Mouse (Mus musculus) retina, postnatal 1 day (tissue): Measurements from ENCODE around the gene Pmel.
"Not testable (repeated sequence)": the region's sequence is repeated elsewhere in the genome, so short reads cannot be mapped to it uniquely, and the experiment has no call there.

Experiments used
- DNase-seq: peaks from one replicate; pipeline ENCODE4 v3.0.0-alpha.2; 2012

Gene Pmel

DNA sequence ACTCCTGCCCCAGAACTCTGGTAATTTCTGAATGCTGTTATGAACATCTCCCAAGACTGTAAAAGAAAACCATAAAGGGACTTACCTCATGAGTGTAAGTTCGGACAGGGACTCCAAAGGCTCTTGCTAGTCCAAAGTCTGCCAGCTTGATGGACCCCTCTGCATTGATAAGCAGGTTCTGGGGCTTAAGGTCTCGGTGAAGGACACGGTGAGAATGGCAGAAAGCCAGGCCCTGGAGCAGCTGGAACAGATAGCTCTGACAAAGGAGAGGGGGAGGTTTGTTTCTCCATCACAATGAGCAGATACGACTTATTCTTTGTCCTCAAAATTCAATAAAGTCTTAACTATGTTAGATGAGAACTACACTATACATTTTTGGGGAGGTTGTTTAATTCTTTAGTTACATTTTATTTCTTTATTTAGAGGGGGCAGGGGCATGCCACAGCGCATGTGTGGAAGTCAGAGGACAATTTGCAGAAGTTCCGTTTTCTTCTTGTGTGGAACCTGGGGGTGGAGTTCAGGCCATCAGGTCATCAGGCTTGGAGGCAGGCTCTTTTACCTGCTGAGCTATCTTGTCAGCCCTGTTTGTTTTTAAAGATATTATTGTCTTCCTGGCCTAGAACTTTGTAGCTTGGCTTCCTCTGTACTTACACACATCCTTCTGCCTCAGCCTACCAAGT, 1.5 kb upstream of the Pmel start:
- no peak for DNase-seq

DNA sequence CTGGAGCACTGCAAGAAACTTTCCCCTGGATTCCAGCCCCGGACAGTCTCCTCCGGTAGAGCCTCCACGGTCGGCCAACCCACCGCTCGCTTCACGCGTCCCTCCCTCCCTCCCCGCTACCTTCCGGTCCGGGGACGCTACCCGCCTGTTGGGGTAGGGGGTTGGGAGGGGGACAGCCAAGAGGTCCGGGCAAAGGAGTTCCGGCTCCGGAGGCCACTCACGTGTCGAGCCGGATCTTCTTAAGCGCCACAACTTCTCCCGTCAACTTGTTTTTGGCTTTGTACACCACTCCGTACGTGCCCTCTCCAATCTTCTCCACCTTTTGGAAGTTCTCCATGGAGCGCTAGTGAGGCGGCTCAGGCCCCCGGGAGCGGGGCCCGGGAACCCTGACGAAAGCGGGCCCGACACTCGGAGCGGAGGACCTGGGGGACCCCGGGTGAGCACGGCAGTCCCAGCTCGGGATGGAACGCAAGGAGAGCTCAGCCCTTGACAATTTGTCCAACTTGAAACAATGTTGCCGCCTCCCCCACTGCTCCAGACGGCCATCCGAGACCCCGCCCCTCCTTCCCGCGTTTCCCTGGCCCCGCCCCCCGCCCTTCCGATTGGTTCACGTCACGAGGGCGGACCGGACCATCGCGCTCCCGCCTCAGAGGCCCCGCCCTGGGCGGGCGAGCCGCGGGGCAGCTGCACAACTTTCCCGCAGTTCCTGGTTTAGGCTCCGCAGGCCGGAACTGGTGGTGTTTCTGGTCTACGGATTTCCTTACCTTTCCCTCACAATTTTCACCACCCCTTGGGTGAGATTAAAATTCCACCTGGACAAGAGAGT, 709 bp downstream of the Pmel start, which contains the start of gene Cdk2:
Cdk2 (minus strand) TSS at position 541 of the 826 bp plus-strand sequence.
- peak; percentile 94 for DNase-seq

DNA sequence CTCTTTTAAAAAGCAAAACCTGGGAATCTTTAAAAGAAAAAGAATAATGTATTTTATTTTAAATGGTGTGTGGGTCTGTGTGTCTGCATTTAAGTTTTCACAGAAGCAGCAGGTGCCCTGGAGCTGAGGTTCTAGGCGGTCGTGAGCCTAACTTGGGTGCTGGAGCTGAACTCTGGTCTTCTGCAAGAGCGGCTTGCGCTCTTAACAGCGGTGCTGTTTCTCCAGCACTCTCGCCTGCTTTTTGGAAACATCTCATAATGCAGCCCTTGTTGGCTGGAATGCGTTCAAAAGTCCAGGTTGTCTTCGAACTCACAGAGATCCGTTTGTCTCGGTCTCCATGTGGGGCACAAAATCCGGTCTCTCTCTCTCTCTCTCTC, 1.3 kb downstream of the Pmel start:
- peak; percentile 48 for DNase-seq

DNA sequence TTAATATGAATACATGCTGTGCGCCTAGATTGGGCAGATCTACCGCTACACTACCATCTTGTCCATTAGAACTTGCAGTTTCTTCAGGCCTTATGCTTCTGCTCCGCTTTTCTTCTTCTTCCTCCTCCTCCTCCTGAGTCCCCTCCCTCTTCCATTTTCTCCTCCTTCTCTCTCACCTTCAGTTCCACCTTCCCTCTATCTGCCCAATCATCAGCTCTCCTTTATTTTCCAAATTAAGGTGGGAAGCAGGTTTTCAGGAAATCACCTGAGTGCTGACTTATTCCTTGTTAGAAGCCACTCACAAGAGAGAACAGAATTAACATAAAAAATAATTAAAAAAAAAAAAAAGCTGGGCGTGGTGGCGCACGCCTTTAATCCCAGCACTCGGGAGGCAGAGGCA, 7.3 kb downstream of the Pmel start:
- not testable (repeated sequence) for DNase-seq

DNA sequence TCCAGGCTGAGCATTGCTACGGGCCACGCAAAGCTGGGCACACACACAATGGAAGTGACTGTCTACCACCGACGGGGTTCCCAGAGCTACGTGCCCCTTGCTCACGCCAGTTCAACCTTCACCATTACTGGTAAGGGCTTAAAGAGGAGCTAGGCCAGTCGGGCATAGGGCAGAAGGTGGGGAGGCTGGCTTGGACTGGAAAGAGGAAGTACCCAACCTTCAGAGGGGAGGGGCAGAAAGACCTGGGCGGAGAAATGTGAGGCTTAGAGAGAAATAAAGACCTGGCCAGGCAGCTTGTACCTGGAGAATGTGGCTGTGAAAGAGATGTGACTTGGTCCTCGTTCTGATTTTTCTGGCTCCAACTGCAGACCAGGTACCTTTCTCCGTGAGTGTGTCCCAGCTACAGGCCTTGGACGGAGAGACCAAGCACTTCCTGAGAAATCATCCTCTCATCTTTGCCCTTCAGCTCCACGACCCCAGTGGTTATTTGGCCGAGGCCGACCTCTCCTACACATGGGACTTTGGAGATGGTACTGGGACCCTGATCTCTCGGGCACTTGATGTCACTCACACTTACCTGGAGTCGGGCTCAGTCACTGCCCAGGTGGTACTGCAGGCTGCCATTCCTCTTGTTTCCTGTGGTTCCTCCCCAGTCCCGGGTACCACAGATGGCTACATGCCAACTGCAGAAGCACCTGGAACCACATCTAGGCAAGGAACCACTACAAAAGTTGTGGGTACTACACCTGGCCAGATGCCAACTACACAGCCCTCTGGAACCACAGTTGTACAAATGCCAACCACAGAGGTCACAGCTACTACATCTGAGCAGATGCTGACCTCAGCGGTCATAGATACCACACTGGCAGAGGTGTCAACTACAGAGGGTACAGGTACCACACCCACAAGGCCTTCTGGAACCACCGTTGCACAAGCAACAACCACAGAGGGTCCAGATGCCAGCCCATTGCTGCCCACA, 11.9 kb downstream of the Pmel start:
- no peak for DNase-seq

DNA sequence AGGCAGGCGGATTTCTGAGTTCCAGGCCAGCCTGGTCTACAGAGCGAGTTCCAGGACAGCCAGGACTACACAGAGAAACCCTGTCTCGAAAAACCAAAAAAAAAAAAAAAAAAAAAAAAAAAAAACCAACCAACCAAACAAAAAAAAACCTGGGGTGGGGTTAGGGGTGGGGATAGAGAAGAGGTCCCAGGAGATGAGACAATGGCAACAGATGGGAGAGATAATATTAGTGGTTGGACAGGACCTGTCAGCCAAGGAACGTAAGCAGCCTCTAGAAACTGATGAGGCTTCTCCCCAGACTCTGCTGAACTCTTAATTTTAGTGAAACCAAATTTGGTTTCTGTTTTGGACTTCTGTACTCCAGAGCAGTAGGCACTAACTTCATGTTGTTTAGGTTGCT, 21.5 kb downstream of the Pmel start:
- DNase-seq: not testable (repeated sequence)

DNA sequence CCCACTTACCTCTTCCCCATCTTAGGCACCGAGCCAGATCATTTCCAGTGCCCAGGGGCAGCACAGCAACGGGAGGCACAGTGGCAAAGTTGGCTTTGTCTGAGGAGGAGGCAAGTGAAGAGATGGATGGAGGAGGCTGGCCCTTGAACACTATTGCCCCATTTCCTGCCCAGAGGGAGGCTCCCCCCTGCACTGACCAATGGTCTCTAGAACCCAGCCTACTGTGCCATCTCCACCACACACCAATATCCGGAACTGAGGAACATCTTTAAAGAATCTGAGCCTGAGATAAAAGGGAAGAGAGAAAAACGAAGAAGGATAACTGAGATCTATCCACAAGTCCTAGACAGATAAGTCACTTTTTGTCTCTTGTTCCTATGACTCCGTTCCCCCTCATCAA, 24.1 kb downstream of the Pmel start:
- DNase-seq: no peak

DNA sequence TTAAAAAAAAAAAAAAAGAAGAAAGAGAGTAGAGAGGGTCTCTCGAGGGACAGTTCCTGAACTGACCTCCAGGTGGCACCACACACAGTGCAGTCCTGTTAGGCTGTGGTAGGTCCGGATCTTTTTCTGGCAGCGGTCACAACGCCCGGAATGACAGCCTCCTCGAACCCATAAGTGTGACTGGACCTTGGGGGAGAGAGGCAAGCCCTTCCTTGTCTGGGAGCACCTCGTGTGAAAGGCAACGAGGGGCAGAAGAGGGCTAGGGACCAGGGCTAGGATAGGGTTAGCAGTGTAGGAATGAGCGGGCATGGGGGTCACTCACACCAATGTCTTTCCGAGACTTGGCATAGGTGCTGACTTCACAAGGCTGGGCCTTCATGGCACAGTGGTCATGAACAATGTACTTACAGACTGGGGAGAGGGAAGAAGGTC, 27.0 kb downstream of the Pmel start:
- DNase-seq: peak; percentile 81

DNA sequence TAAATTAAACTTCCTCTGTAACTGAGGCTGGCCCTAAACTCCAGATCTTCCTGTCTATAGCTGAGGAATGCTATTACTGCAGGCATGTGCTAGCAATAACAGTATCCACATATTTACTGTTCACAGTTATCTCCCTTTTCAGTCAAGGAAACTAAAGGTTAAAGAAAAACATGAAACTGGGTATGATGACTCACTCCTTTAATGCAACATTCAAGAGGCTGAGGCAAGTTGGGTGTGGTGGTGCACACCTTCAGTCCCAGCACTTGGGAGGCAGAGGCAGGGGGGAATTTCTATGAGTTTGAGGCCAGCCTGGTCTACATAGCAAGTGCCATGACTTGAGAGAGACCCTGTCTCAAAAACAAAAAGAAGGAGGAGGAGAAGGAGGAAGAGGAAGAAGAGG, 28.0 kb downstream of the Pmel start:
- DNase-seq: no peak

DNA sequence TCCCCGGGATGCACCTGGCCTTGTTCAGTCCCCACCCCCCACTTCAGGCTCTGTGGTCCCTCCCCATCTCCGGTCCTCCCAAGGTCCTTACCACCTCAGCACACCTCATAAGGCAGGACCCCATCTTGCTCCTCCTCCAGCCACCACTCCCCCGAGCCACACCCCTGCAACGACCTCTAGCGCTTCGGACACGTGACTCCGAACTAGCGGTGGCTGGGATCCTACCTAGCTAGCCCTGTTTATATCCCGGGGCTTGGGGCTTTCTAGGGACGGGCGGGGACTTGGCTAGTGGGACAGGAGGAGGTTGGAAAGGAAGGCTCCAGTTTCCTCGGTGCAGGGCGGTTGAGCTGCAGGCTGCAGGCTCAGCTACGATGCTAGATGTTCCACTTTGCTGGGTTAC, 33.4 kb downstream of the Pmel start:
- DNase-seq: peak; percentile 28

DNA sequence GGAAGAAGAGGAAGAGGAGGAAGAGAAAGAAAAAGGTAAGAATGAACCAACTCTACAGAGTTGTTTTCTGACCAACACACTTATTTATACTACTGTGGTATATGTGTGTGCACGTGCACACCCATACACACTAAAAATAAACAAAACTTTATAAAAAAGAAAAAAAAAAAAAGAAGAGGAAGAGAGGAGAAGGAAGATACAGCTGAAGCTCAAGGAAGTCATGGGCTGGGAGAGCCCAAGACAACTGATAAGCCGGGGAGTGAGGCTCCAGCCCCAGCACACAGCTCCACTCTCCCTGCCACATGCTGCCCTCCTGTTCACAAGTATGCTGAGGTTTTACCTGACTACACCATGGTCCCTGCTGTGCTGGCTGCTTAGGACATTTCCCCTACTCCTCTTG, 36.3 kb downstream of the Pmel start:
- DNase-seq: no peak

DNA sequence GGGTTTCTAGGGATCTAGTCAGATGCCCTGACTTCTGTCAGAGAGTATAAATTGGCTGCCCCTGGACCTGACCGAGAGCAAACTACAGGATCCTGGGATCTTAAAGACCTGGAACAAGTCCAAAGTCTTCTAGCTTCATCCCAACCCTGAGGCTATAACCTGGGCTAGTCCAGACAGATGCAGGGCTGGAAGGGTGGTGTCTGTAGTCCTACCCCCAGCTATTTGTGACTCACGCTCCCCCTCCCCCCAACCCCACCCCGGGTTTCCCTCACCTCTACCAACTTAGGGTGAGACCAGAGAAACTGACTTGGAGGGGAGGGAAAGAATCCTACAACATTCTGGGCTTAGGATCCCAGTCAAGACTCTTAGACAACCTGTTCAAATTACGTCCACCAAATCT, 38.6 kb downstream of the Pmel start:
- DNase-seq: no peak

DNA sequence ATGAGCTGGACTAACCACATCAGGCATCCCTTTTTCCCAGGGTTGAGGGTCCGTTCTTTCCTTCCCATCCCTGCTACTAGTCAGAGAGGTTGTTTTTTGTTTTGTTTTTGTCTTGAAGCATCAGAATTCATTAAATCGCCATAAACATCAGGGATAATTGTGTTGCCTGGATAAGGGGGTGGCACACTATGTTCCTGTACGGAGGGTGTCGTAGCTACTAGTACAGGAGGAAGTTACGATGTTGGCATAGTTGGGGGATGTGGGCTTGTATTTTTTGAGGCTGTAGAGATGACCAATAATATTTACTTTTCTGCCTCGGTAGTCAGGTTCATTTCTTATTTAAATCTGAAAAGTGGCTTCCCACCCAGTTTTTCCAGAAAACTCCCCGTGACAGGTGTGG, 39.2 kb downstream of the Pmel start:
- peak; percentile 10 for DNase-seq

DNA sequence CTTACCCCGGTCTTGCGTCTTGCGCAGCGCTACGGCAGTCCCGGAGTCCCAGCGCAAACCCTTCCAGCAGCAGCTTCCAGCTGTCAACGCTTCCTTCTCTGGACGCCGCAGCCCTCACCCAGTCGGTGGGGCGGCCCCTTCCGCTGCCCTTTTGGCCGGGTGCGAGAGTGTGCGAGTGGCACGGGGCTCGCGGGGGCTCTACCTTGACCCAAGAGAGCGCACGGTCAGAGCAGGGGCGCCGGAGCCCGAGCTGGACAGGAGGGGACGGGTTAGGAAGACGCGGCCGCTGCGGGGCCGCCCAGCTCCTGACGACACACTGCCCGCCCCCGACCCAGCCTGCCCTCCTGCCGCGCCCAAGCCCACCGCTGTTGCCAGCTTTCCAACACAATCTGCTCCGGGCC, 39.8 kb downstream of the Pmel start:
- peak; percentile 69 for DNase-seq

DNA sequence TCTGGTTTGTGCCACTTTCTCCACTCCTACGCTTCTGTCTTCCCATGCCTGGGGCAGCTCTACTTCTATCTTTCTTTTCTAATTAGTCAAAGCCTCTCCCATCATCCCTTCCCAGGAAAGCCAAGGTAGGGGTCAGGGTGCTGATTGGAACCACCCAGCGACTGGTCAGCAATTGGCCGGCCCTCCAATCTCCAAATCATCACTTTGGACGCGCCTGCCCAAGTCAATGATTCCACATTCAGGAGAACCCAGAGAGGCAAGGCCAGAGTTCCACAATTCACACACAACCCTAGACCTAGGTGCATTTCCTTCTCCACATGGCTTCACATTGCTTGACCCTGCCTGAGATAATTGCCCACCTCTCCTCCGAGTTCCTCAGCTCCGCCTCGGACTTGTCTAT, 40.2 kb downstream of the Pmel start:
- DNase-seq: no peak

DNA sequence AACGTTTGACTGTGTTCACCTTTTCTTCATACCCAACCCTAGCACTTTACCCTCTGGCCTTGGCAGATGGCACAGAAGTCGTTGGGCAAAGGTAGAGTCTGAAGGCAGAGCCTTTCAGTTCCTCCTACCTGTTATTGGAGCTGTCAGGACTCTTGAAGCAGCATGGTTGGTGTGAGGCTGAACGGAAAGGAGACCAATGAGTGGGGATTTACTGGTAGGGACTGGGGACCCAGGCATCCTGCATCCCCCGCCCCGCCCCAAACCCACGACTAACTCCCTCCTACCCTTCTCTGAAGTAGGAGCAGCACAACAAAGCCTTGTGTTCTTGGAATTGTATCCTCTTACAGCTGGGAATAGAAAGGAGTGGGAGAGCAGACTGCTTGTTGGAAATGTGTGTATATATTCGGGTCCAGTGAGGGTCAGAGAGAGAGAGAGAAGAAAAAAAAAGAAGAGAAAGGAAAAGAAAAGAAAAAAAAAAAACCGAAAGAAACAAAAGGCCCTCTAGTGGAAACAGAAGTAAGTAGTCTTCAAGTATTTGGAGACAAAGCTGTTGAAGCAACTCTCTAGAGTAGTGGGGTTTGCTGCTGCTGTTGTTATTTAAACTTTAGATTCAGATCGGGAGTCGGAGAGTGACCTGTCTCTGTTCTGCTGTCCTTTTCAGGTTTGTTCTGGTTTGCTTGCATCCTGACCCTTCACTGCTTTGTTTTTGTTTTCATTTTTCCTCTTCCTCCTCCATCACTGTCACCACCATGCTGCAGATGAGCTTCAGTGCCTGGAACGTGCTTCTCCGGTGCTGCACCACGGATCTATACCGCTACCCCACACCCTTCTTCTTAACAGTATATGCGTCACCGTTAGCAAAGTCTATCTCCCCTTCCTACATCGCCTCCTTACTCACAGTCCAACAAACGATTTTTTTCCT, 40.9 kb downstream of the Pmel start, which contains the start of gene Dgka:
Dgka (minus strand) TSS at position 176 of the 922 bp plus-strand sequence.
- peak; percentile 40 for DNase-seq

DNA sequence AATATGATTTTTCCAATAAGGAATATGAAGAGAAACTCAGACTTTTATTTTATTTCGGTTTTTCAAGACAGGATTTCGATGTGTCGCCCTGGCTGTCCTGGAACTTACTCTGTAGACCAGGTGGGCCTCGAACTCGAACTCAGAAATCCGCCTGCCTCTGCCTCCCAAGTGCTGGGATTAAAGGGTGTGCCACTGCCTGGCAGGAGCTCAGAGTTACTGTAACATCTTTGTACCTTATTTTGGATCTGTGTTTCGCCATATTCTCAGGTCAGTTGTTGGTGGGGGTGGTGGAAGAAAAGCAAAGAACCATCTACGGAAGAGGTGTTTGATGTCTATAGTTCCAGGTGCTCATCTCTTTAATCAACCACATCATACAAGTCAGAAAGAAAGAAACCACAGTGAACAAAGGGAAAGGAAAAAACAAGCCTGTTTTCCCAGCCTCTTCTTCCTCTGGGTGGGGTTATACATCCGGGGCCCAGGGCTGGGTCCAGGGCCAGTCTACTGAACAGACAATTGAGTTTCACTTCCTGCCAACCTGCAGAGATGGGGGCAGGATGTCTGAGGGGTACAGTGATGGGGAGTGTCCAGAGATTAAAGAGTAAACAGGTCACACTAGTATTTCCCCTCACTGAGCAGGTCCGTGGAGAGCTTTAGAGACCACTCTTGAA, 42.1 kb downstream of the Pmel start:
- DNase-seq: no peak

DNA sequence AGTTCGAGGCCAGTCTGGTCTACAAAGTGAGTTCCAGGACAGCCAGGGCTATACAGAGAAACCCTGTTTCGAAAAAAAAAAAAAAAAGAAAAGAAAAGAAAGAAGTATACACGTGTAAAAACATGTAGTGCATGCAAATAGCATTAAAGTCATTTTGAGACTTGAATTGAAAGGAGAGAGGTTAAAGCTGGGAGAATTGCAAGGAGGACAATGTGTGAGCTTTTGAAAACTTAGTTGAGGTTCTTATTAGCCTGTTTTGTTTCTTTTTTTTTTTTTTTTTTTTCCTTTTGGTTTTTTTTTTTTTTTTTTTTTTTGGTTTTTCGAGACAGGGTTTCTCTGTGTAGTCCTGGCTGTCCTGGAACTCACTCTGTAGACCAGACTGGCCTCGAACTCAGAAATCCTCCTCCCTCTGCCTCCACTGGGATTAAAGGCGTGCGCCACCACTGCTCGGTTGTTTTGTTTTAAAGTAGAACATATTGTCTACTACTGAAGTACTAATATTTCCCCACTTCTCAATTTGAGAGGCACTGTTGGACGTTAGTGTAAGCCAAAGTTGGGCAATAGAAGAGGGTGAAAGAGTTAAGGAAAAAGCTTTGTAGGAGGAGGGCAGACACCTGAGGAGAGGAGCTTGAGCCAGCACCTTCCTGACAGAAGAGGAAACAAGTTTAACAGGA, 43.1 kb downstream of the Pmel start:
- no peak for DNase-seq

DNA sequence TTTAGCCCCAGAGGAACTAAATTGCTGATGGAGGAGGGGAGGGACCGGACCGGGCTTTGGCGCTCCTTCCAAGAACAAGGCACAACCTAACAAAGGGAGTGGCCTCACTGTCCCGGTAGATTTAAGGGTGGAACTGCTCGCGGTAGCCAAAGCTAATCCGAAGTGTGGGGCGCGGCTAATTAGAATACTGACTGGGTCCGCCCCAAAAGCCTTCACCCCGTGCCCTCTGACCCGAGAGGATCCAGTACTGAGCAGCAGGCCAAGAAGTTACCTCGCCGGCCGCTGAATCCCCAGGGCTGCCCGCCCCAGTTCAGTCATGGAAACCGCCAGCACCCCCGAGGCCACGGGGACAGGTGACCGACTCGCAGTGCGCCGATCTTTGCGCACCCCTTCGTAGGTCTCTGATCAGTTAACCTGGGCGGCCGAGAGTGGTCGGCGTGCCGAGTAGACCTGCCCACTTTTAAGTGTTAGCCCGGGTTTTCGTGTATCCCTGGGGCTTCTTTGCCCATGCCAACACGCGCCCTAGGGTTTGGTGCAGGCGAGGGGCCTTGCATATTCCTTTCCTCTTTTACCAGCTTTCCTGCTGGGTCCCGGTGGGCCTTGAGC, 43.8 kb downstream of the Pmel start, which contains the start of gene Pym1:
Pym1 (plus strand) TSS at position 244 of the 606 bp plus-strand sequence.
- peak; percentile 54 for DNase-seq

DNA sequence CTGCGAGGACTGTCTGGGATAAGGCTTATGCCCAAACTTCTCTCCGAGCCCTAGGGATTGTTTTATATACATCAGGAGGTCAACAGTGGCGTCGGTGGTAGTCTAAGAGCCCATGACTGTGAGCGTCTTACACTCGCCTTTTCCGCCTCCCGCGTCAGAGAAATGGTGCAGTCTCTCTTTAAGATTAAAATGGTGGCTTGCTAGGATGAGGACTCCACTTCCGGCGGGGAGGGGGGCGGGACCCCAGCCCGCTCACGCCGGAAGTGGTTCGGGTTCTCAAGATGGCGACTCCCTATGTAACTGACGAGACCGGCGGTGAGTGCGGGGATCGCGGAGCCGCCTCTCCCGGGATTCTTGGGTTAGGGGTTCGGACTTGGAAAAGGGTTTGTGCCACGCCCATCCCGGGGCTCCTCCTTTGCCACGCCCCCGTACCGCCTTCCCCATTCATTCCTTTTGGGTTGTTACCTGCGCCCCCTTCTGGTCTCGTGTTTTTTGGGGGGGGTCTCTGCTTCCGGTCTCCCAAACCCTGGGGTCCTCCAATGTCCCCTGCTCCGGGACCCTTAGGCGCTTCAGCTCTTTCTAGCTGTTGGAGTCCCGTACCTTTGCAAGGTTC, 44.4 kb downstream of the Pmel start:
- DNase-seq: peak; percentile 96
